Mouse (Mus musculus) layer of hippocampus, adult 9-11 months (tissue): ENCODE measurements around the gene Atrip.

Source experiments
- DNase-seq: peaks from one replicate; pipeline ENCODE4 v3.0.0; 2022

Atrip gene

DNA sequence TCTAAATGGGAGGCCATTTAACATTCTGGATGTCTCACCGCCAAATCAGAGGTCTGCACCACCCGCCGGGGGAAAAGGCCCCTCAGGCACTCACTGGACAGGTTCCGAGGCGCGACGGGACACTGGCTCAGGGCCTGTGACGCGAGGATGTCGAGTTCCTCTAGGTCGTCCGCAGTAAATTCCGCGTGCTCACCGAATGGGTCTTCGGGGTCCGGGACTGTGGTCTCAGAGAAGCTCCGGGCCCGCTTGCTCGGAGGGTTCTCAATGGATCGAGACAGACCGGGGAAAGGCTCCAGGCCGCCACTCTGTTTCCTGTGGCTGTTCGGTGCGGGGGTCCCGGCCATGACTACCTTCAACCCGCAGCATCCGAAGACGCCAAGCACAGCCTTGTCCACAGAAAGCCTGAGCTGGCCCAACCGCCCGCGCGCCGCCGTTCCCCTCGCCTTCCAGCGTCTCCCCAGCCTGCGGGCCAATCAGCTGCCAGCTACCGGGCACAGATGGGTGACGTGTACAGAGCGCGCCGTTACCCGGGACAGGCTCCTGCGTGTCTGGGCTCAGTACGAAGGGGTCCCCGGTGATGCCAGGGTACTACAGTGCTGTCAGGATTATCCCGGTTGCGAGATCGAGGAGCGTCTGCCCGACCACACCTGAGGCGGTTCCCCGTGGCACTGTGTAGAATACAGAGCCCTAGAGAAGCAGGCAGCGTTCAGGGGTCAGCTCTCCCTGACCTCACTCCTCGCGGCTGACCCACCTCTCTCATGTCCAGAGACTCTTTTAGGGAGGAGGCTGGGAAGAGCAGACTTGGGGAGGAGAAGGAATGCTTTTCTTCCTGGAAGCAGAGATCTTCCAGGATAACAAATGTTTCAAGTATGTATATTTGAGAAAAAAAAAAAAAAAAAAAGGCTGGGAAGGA is at the start of gene Atrip:
Gene Atrip (minus strand): TSS at position 464 of the 913 bp plus-strand sequence.
- peak; percentile 94 for DNase-seq

- DNase-seq: no peak
Measured at GRCm38 (mm10) chr9:109123266-109123665, 49.3 kb upstream of the Atrip start.

DNA sequence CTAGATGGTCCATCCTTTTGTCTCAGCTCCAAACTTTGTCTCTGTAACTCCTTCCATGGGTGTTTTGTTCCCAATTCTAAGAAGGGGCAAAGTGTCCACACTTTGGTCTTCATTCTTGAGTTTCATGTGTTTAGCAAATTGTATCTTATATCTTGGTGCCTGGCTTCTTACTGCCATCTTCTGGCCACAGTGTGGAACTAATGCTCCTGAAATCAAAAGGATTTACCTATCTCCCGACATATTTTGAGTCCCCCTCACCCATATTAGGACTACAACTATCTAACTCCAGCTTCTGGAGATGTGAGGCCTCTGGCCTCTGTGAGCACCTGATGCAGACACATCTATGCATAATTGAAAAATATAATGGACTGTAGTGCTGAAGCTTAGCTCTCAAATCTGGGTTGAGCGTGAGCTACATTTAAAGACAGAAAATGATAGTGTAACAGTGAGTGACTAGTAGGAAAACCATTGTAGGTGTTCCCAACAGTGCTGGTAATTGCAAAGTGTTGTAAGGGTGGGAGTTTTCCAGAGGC is 48.7 kb upstream of the Atrip start:
- no peak for DNase-seq

GRCm38 (mm10) chr9:109120956-109121355 is 47.0 kb upstream of the Atrip start:
- DNase-seq: no peak

DNA sequence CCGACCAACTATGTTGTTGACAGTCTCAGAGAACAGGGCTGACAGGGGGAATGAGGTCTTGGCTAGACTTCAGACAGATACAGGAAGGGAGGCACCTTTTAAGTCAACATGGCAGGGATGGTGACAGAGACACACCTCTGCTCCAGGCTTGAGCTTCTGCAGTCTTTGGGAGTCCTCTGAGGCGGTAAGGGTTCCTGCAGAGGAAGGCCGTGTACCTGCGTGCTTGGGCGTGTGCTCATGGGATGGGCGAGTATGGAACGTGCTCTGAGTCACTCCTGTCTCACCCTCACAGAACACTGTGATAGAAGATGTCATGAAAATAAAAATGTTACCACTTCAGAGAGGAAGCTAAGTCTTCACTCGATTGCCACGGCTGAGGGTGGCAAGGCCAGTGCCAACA is 45.6 kb upstream of the Atrip start:
- DNase-seq: no peak

- no peak for DNase-seq
Measured at GRCm38 (mm10) chr9:109118106-109118505, 44.2 kb upstream of the Atrip start.

DNA sequence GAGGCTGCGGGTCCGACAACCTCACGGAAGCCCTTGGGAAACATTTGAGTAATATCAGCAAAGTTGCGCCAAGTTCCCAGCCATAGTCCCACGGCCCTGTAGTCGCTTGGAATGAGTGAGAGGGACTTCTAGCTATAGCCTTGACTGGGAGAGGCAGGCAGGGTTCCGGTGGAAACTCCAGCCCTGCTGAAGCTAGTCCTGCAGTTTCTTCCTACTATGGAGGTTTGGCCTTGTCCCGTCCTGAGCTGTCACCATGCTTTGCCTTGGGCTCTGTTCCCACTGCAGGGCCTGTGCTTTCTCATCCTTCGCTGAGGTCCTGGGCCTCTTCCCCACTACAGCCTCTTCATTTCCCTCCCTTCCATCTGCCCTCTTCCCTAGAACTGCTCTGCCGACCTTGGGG is 42.3 kb upstream of the Atrip start:
- no peak for DNase-seq

GRCm38 (mm10) chr9:109114871-109115270 is 40.9 kb upstream of the Atrip start:
- no peak for DNase-seq

- no peak for DNase-seq
Measured at GRCm38 (mm10) chr9:109114276-109114675, 40.4 kb upstream of the Atrip start.

DNA sequence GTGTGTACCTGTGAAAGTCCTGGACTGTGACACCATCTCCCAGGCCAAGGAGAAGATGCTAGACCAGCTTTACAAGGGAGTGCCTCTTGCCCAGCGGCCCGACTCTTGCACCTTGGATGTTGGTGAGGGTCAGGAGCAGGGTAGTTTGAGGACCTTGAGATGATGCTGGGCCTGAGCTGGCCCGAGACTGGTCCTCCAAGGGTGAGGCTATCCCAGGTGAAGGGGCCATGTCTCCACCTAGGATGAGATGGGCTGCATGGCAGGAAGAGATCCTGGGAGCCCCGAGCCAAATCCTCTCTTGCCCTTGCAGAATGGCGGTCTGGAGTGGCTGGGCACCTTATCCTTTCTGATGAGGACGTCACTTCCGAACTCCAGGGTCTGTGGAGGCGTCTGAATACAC is 39.4 kb upstream of the Atrip start:
- DNase-seq: no peak

- no peak for DNase-seq
Measured at GRCm38 (mm10) chr9:109111591-109111990, 37.7 kb upstream of the Atrip start.

GRCm38 (mm10) chr9:109111101-109111500 is 37.2 kb upstream of the Atrip start:
- no peak for DNase-seq

DNA sequence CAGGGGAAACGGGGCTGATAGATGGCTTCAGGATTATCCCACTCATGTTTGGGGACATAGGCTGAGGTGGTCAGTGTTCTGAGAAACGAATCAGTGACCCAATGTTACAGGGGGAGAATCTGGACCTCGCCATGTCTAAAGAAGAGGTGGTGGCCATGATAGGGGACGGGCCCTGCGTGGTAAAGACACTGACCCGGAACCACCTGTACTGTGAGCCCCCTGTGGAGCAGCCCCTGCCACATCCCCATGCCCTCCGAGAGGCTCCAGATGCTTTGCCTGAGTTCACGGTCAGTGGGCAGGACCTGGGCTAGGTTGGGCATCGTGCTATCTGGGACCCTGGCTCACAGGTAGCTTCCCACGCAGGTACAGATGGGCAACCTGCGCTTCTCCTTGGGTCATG is 36.3 kb upstream of the Atrip start:
- no peak for DNase-seq

- no peak for DNase-seq
Measured at GRCm38 (mm10) chr9:109107341-109107740, 33.4 kb upstream of the Atrip start.

DNA sequence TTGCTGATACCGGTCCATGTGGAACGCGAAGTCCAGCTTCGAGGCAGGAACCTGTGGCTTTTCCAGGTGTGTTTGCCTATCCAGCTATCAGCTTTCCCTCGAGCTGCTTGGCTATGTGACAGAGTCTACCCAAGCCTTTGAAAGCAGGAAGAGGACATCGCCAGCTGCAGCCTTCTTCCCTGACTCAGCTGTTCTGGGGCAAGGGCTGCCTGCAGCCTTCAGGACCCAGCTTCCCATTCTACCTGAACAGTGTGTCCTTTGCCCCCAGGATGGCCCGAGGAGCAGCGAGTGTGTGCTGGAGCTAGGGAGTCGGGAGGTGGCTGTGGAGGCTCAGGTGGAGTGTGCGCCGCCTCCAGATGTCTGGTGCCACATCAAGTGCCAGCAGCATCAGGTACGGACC is 31.7 kb upstream of the Atrip start:
- DNase-seq: no peak

GRCm38 (mm10) chr9:109105011-109105410 is 31.1 kb upstream of the Atrip start:
- DNase-seq: no peak

- no peak for DNase-seq
Measured at GRCm38 (mm10) chr9:109104083-109104482, 30.2 kb upstream of the Atrip start.

DNA sequence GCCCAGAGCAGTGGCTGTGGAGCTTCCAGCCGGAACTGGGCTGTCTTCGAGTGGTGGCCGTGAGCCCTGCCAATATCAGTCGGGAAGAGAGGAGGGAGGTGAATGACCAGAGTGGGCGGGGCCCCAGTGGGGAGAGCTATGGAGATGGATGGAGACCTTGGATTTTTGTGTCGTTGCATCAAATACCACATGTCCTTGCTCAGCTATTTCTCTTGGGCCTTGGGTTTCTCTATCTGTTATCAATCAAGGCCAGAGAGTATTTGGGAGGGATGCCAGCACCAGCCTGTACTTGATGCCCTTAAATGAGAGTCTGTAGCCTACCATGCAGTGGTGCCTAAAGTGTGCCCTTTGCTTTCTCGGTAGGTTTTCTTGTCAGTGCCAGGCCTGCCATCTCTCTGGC is 29.3 kb upstream of the Atrip start:
- DNase-seq: no peak

DNA sequence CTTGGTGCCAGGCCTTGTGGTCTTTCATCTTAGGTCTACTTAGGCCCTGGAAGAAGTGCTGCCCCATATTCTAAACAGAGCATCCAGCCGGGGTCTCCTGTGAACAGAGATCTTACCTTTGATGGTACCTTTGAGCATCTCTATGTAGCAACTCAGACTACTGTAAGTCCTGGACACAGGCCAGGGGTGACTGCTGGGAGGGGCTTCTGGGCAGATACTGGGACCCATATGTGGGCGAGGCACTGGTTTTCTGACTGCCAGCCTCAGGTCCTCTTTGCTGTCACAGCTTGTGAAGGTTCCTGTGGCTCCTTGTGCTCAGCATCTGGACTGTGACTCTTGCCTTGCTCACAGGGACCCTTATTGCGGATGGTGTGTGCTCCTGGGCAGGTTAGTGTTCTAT is 28.6 kb upstream of the Atrip start:
- no peak for DNase-seq

- no peak for DNase-seq
Measured at GRCm38 (mm10) chr9:109101933-109102445, 28.1 kb upstream of the Atrip start.

GRCm38 (mm10) chr9:109100307-109100928 is 26.5 kb upstream of the Atrip start:
- DNase-seq: no peak

- peak; percentile 66 for DNase-seq
Measured at GRCm38 (mm10) chr9:109098969-109099368, 25.0 kb upstream of the Atrip start.

DNA sequence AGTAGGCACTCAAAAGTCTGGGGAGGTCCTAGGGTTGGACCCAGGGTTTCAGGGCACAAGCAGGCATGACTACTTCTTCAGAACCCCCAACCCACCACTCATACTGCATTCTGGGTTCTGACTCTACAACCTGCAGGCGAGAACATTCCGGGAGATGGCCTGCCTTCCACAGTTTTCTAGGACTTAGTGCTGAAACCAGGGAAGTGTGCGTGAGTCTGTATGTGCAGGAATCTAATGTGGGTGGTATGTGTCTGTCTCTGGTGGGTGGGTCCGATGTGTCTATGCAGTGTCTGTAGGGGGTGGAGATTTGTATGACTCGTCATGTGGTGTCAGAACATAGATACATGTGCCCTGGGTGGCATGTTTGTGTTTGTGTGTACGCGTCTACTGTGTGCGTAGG is 24.4 kb upstream of the Atrip start:
- DNase-seq: no peak

- peak; percentile 89 for DNase-seq
Measured at GRCm38 (mm10) chr9:109097831-109098230, 23.9 kb upstream of the Atrip start.
